Mouse (Mus musculus): Measurements from ENCODE around the gene Bbs5.
"Not testable (repeated sequence)": the region's sequence is repeated elsewhere in the genome, so short reads cannot be mapped to it uniquely, and the experiment has no call there.

DNA sequence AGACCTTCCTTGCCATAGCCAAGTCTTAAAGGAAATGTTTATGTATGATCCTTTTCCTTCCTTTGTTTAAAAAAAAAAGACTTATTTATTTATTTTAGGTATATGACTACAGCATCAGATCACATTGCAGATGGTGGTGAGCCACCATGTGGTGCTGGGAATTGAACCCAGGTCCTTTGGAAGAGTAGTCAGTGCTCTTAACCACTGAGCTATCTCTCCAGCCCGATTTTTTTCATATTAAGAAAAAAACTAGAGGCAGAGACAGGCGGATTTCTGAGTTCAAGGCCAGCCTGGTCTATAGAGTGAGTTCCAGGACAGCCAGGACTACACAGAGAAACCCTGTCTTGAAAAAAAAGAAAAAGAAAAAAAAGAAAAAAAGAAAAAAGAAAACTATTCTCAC lies 30.2 kb downstream of the Bbs5 start:
- not testable (repeated sequence) for TF ChIP-seq CTCF (conservative IDR thresholded peaks at IDR 0.05; ENCODE audit: low read length); POU5F1 (IDR thresholded peaks at IDR 0.05; ENCODE audit: borderline replicate concordance, low read length); NANOG (IDR thresholded peaks at IDR 0.05; ENCODE audit: borderline replicate concordance, low read length)

All from E14TG2a.4 (cell line).